ENCODE assay signal across 8 mouse cellular contexts in genomic region chr1:136137071-136137531, GRCm38 (mm10). TPM values are rescaled to one million over a fixed set of nuclear protein-coding genes. Genes with fewer than 3 reads are reported as not detected.
DNase-seq lines count a peak whose midpoint lies in the region; ATAC-seq and TF ChIP-seq lines count a peak whose summit lies in the region.

No protein-coding gene starts in this region.

- H3K4me3 ChIP-seq in layer of hippocampus, adult 2 months, result no peak overlapping the region
- H3K4me3 ChIP-seq in embryonic facial prominence, embryonic 15.5 days (replicated peaks), result no peak overlapping the region
- no peak overlapping the region for H3K4me3 ChIP-seq in limb, embryonic 11.5 days (ENCODE audit: low read depth, low read length)
- H3K4me3 ChIP-seq in neural tube, embryonic 14.5 days (ENCODE audit: low read depth, low read length), result no peak overlapping the region

- no peaks in the 10 kb centered on the region for H3K36me3 ChIP-seq in embryonic facial prominence, embryonic 15.5 days
- H3K36me3 ChIP-seq in limb, embryonic 11.5 days (ENCODE audit: control insufficient read depth, insufficient read depth, low read length), result no peaks in the 10 kb centered on the region
- H3K36me3 ChIP-seq in neural tube, embryonic 14.5 days (ENCODE audit: control insufficient read depth, insufficient read depth, low read length), result no peaks in the 10 kb centered on the region

- peak overlapping the region; percentile 10; the same call in 1 of the 2 replicates for H3K4me2 ChIP-seq in embryonic facial prominence, embryonic 15.5 days (replicated peaks)
- H3K4me2 ChIP-seq in limb, embryonic 11.5 days (ENCODE audit: low read depth, severe bottlenecking), result peak overlapping the region; percentile 24
- peak overlapping the region; percentile 33; the same call in 1 of the 2 replicates for H3K4me2 ChIP-seq in neural tube, embryonic 14.5 days (ENCODE audit: low read depth, low read length)

- ATAC-seq in embryonic facial prominence, embryonic 15.5 days (ENCODE audit: insufficient number of reproducible peaks, low FRiP score, low TSS enrichment, low read depth), result no peak
- ATAC-seq in limb, embryonic 11.5 days (ENCODE audit: insufficient number of reproducible peaks, low FRiP score, low TSS enrichment, low read depth), result 0 out of 2 replicates have a peak, but pooled peaks have one; percentile 19
- no peak for ATAC-seq in neural tube, embryonic 14.5 days (ENCODE audit: low read depth)

- no peaks in the 10 kb centered on the region for H3K9me3 ChIP-seq in embryonic facial prominence, embryonic 15.5 days (replicated peaks)
- no peaks in the 10 kb centered on the region for H3K9me3 ChIP-seq in limb, embryonic 11.5 days (ENCODE audit: control insufficient read depth, low read length)
- H3K9me3 ChIP-seq in neural tube, embryonic 14.5 days (ENCODE audit: control insufficient read depth, low read length), result no peaks in the 10 kb centered on the region

- H3K9ac ChIP-seq in embryonic facial prominence, embryonic 15.5 days, result no peak overlapping the region
- no peak overlapping the region for H3K9ac ChIP-seq in limb, embryonic 11.5 days (ENCODE audit: low read length)
- H3K9ac ChIP-seq in neural tube, embryonic 14.5 days (replicated peaks; ENCODE audit: low read depth, low read length), result no peak overlapping the region

- H3K4me1 ChIP-seq in embryonic facial prominence, embryonic 15.5 days, result peaks cover 98% of the 10 kb centered on the region
- peaks cover 76% of the 10 kb centered on the region for H3K4me1 ChIP-seq in limb, embryonic 11.5 days (ENCODE audit: control insufficient read depth, insufficient read depth, low read length)
- peaks cover 84% of the 10 kb centered on the region for H3K4me1 ChIP-seq in neural tube, embryonic 14.5 days (ENCODE audit: control insufficient read depth, insufficient read depth, low read length)

- TF ChIP-seq CTCF in layer of hippocampus, adult 2 months (conservative IDR thresholded peaks at IDR 0.05), result no peak

- 26% methylated on average over 7 of the region's 7 CpGs for WGBS in embryonic facial prominence, embryonic 15.5 days
- 17% methylated on average over 7 of the region's 7 CpGs for WGBS in limb, embryonic 11.5 days
- 27% methylated on average over 7 of the region's 7 CpGs for WGBS in neural tube, embryonic 14.5 days

- no peaks in the 10 kb centered on the region for H3K27me3 ChIP-seq in embryonic facial prominence, embryonic 15.5 days
- no peaks in the 10 kb centered on the region for H3K27me3 ChIP-seq in limb, embryonic 11.5 days (ENCODE audit: control insufficient read depth, insufficient read depth, low read length)
- no peaks in the 10 kb centered on the region for H3K27me3 ChIP-seq in neural tube, embryonic 14.5 days (ENCODE audit: control insufficient read depth, insufficient read depth, low read length)

- DNase-seq in layer of hippocampus, adult 2 months (ENCODE audit: low spot score in 2 of 2), result no peak
- no peak for DNase-seq in layer of hippocampus, postnatal 25 days (ENCODE audit: extremely low spot score in 1 of 2, low spot score in 1 of 2)
- DNase-seq in limb, embryonic 11.5 days (ENCODE audit: low spot score), result peak; percentile 69
- DNase-seq in urinary bladder, postnatal 25 days (ENCODE audit: low spot score), result no peak
- DNase-seq in left cerebral cortex, adult 8-10 months (ENCODE audit: low spot score in 2 of 2), result no peak
- DNase-seq in right cerebral cortex, postnatal 10 days (ENCODE audit: low spot score in 2 of 2), result no peak

- H3K27ac ChIP-seq in layer of hippocampus, adult 2 months, result peak overlapping the region; percentile 95
- H3K27ac ChIP-seq in embryonic facial prominence, embryonic 15.5 days (replicated peaks), result peak overlapping the region; percentile 61
- H3K27ac ChIP-seq in limb, embryonic 11.5 days (replicated peaks; ENCODE audit: low read depth, low read length), result peak overlapping the region; percentile 78
- H3K27ac ChIP-seq in neural tube, embryonic 14.5 days (ENCODE audit: low read depth, low read length), result peak overlapping the region; percentile 48

RNA-seq across cellular contexts. Expression of gene Kif21b, which starts 5.9 kb away (rescaled TPM):
- 10 to 100 TPM; 33.9 to 36.5 TPM for total RNA-seq in layer of hippocampus, adult 2 months (2021)
- 10 to 100 TPM; 35.0 to 54.8 TPM for total RNA-seq in layer of hippocampus, postnatal 25 days (2021)
- polyA plus RNA-seq in embryonic facial prominence, embryonic 15.5 days (2015; fragmentation: Nextera tagmentation; extraction: Ambion mirVana), result 2.8 TPM in 2 replicates
- polyA plus RNA-seq in limb, embryonic 11.5 days (2014; fragmentation: Nextera tagmentation; extraction: Ambion mirVana), result 8.9 and 10.2 TPM in 2 replicates
- polyA plus RNA-seq in neural tube, embryonic 14.5 days (2014; fragmentation: Nextera tagmentation; extraction: Ambion mirVana), result 43.1 and 54.5 TPM in 2 replicates
- 10 to 100 TPM; 49.0 to 57.8 (median 53.5) TPM for total RNA-seq in left cerebral cortex, adult 8-10 months (2022)
